Mouse (Mus musculus) large intestine, adult 2 months (tissue): Measurements from ENCODE around the gene Rlf. TPM values are rescaled to one million over a fixed set of nuclear protein-coding genes. Genes with fewer than 3 reads are reported as not detected.

Source experiments
- DNase-seq: peaks from one replicate; pipeline ENCODE4 v3.0.0-alpha.2; 2012; ENCODE audit warnings: low read depth, low spot score
- WGBS: fragments of 180-500 bp; shearing (Covaris S2); methylation state at CpG from one replicate; pipeline ENCODE4 v1.1.7; 2018; 5-methylcytosine and 5-hydroxymethylcytosine counted together
- polyA plus RNA-seq: library from polyadenylated mRNA; depleted of rRNA; stranded (reverse); fragments of >200 nt; gene quantifications from 2 replicates; pipeline ENCODE4 v1.2.3, GENCODE M21; 2012; rRNA removed

Gene Rlf
- 1.6 and 3.0 TPM in 2 replicates for polyA plus RNA-seq

GRCm38 (mm10) chr4:121214793-121215304 is at the start of gene Rlf:
Gene Rlf, minus strand, starts transcription at chr4:121215084.
- 1% methylated on average over 48 of the region's 48 CpGs for WGBS
- DNase-seq: peak; percentile 81

- no peak for DNase-seq
- WGBS: 95% methylated on average over 1 of the region's 1 CpGs
Observed at GRCm38 (mm10) chr4:121241612-121242000, 26.7 kb upstream of the Rlf start.

- peak; percentile 11 for DNase-seq
- 43% methylated on average over 14 of the region's 14 CpGs for WGBS
Observed at GRCm38 (mm10) chr4:121240637-121241611, 26.0 kb upstream of the Rlf start.

GRCm38 (mm10) chr4:121239878-121240277 is 25.0 kb upstream of the Rlf start:
- DNase-seq: no peak
- WGBS: 66% methylated on average over 4 of the region's 4 CpGs

GRCm38 (mm10) chr4:121231772-121232414 is 17.0 kb upstream of the Rlf start:
- no peak for DNase-seq
- WGBS: 11% methylated on average over 5 of the region's 5 CpGs

GRCm38 (mm10) chr4:121230943-121231614 is 16.2 kb upstream of the Rlf start:
- DNase-seq: no peak
- WGBS: 6% methylated on average over 16 of the region's 16 CpGs

GRCm38 (mm10) chr4:121227072-121227471 is 12.2 kb upstream of the Rlf start:
- no peak for DNase-seq
- 50% methylated on average over 1 of the region's 1 CpGs for WGBS

- no peak for DNase-seq
- WGBS: 86% methylated on average over 4 of the region's 4 CpGs
Observed at GRCm38 (mm10) chr4:121225177-121225576, 10.3 kb upstream of the Rlf start.

- 54% methylated on average over 1 of the region's 1 CpGs for WGBS
- DNase-seq: no peak
Observed at GRCm38 (mm10) chr4:121223136-121223535, 8.3 kb upstream of the Rlf start.

GRCm38 (mm10) chr4:121216216-121216615 is 1.3 kb upstream of the Rlf start:
- 44% methylated on average over 2 of the region's 2 CpGs for WGBS

GRCm38 (mm10) chr4:121215489-121215888 is 605 bp upstream of the Rlf start:
- DNase-seq: no peak
- 24% methylated on average over 5 of the region's 5 CpGs for WGBS

More at GRCm38 (mm10) chr4:121216216-121216615, 1.3 kb upstream of the Rlf start:
- no peak for DNase-seq

GRCm38 (mm10) chr4:121213936-121214792 is 720 bp downstream of the Rlf start:
- no peak for DNase-seq

GRCm38 (mm10) chr4:121208911-121209310 is 6.0 kb downstream of the Rlf start:
- 70% methylated on average over 4 of the region's 4 CpGs for WGBS
- no peak for DNase-seq

More at GRCm38 (mm10) chr4:121213936-121214792, 720 bp downstream of the Rlf start:
- WGBS: 1% methylated on average over 36 of the region's 36 CpGs

- 74% methylated on average over 4 of the region's 4 CpGs for WGBS
- DNase-seq: no peak
Observed at GRCm38 (mm10) chr4:121197856-121198255, 17.0 kb downstream of the Rlf start.

GRCm38 (mm10) chr4:121196995-121197394 is 17.9 kb downstream of the Rlf start:
- WGBS: 82% methylated on average over 4 of the region's 4 CpGs
- DNase-seq: no peak

GRCm38 (mm10) chr4:121196205-121196604 is 18.7 kb downstream of the Rlf start:
- WGBS: 80% methylated on average over 2 of the region's 2 CpGs
- no peak for DNase-seq

GRCm38 (mm10) chr4:121194736-121195135 is 20.1 kb downstream of the Rlf start:
- DNase-seq: no peak

- WGBS: 85% methylated on average over 2 of the region's 2 CpGs
- DNase-seq: no peak
Observed at GRCm38 (mm10) chr4:121192306-121192705, 22.6 kb downstream of the Rlf start.

- no peak for DNase-seq
- WGBS: 76% methylated on average over 3 of the region's 3 CpGs
Observed at GRCm38 (mm10) chr4:121189341-121189740, 25.5 kb downstream of the Rlf start.
